Mouse (Mus musculus) layer of hippocampus, postnatal 36 days (tissue): ENCODE data around the gene Zswim4. TPM values are rescaled to one million over a fixed set of nuclear protein-coding genes. Genes with fewer than 3 reads are reported as not detected.
A peak's percentile ranks its signal among the peaks of the same experiment; 100 is the strongest.
"Not testable (repeated sequence)": the region's sequence is repeated elsewhere in the genome, so short reads cannot be mapped to it uniquely, and the experiment has no call there.

ENCODE experiments used
- DNase-seq, 2 experiments: peaks; one replicate each; pipeline ENCODE4 v3.0.0; 2022
- total RNA-seq, 2 experiments: library from RNA; stranded (reverse); gene quantifications; 2 replicates each; pipeline ENCODE4 v1.2.3; 2021

Zswim4 gene
- 10 to 100 TPM; 16.8 to 18.1 TPM for total RNA-seq

- DNase-seq: peak; percentile 98
Observed at GRCm38 (mm10) chr8:84236998-84237473, at the start of gene Zswim4. Gene Zswim4 (minus strand): TSS chr8:84237055.

DNA sequence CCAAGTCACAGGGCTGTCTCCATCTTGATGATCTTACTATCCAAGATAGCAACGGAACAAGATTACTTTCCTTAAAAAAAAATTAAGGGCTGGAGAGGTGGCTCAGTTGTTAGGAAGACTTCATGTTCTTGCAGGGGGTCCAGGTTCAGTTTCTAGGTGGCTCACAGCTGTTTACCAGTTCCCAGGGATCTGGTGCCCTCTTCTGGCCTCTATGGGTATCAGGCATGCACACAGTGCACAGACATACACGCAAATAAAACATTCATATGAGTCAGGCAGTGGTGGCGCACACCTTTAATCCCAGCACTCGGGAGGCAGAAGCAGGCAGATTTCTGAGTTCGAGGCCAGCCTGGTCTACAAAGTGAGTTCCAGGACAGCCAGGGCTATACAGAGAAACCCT, 48.8 kb upstream of the Zswim4 start:
- not testable (repeated sequence) for DNase-seq

GRCm38 (mm10) chr8:84284608-84285063, 47.8 kb upstream of the Zswim4 start:
- DNase-seq: peak in 1 of 2 experiments; percentile 21

DNA sequence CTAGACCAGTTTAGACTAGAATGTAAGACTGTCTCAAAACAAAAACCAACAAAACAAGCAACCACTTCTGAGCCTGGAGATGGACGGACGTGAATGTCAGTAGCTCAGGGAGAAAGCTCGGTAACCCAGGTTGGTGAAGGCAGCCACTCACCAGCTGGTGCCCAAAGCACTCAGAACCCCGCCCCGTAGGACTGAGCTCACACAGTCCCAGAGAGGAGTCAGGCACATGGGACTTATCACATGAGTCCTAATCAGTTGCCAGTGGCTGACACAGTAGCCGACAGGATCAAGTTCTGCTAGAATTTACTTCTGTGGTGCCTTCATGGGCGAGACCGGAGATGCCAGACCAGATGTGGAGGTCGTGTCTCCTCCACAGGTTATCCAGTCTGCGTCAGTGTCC, 43.9 kb upstream of the Zswim4 start:
- no peak for DNase-seq

DNA sequence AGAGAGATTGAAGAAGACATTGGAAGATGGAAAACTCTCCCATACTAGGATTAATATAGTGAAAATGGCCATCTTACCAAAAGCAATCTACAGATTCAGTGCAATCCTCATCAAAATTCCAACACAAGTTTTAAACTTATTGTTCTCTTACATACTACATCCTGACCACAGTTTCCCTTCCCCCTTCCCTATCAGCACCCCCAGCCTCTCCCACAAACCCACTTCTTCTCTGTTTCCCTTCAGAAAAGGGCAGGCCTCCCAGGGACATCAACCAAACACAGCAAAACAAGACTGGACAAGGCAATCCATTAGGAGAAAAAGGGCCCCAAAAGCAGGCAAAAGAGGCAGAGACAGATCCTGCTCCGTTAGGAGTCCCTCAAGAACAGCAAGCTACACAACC, 39.6 kb upstream of the Zswim4 start:
- no peak for DNase-seq

DNA sequence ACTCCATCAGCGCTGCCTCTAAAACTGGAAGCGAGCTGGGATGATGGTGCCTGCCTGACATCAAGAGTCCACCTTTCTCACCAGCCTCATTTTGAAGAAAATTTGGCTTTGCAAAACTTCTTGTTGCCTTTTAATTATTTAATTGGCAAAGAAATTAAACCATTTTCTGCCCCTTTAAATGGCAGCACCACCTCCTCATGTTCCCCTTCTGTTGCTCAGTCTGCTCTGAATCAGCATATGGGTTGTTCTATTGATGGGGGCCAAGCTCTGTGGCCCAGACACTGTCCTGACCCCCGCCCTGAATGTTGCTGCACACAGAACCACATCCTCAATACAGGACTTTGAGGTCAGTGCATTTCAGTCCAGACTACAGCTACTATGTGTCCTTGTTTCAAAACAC, 37.1 kb upstream of the Zswim4 start:
- DNase-seq: peak in 1 of 2 experiments; percentile 37

DNA sequence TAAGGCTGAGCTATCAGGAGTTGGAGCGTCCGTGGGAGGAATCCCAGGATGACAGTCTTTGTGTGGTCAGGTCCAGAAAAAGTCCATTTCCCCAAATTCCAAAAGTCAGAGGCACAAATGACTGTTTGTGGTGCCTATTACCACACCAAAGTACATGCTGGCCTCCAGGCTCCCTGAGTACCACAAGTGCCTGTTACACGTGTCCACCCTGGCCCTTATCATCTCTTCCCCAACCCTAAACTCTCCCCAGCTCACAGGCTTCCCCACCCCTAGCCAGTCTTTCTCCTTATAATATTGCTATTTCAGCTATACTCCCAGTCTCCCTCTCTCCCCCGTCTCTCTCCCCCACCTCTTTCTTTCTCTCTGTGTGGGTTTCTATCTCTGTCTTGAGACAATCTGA, 35.4 kb upstream of the Zswim4 start:
- no peak for DNase-seq

DNA sequence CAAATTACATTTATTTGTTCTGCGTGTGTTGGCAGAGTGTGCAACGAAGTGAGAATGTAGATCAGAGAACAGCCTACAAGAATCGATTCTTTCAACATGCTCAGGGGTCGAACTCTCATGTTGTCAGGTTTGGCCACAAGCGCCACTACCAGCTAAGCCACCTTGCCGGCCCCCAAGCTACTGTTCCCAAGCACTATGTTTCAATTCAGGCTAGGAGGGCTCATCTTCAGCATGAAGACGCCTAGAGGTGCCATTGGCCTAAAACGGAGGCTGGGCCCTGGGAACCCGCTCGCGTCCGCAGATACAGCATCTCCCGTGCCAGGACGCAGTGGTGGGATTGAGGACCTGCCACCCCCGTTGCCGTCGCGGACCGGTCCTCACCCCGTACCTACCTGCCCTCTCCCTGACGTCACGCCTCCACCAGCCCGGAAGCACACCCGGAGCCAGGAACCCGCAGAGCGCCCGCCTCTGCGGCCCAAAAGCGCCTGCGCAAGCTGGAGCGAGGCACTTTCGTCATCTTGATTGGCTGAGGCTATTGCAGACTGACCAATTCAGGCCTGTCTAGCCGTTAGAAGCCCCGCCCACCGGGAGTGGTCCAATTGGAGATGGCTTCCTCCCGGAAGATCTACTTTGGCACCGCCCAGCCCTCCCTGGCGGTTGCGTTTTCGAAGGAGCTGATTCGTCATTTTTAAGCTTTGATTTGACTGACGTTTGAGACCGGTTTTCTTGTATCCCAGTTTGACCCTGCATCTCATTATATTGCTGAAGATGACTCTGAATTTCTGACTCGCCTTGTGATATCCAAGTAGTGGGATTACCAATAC, 33.3 kb upstream of the Zswim4 start, which contains the start of gene Ccdc130:
Ccdc130 (minus strand) TSS at position 431 of the 824 bp plus-strand sequence.
- peak; percentile 99 to 100 for DNase-seq

DNA sequence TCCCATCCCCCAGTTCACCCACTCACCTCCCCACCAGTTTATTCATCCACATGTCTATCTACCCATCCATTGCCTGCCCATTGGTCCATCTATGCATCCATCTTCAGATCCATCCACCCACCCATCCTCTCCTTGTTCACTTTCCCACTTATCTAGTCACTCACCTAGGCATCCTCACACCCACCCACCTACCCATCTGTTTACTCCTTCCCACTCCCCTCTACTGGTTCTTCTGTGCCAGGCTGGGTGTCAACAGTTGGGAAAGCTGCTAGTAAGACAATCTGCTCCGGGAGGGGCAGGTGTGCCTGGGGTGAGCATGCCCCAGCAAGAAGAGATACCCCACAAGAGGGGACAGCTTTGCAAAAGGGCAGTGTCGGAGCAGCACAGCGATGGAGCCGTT, 24.2 kb upstream of the Zswim4 start:
- DNase-seq: no peak

DNA sequence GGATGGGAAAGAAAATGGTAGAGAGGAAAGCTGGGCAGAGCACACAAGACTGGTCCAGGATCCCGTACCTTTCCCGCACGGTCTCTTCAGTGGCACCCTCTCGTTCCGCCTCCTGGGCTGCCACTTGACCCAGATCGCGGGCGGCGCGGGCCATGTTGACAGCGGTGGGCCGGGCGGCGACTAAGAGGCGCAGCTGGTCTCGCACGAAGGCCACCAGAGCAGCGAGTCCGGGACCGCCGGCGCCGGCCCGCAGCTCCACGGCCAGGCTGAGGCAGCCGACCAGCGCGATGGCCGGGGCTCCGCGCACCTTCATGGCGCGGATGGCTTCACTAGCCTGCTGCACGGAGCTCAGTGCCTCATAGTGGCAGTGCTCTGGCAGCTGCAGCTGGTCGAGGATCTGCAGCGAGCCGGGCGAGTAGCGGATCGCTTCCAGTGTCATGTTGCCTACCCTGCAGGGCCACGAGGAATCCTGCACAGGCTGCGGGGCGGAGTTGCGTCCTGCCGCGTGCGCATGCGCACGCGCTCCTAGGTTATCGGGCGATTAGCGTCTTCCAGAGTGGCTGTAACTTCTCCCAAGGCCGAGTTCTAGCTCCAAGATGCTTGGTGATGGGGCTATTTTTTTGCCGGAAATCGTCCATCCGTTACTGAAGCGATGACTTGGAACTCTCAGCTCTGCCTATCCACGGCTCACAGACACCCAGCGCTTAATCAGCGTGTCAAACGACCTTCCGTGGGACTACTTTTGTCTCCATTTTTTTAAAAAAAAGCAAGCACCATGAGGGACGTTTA, 20.2 kb upstream of the Zswim4 start, which contains the start of gene Mri1:
Mri1 (minus strand) TSS at position 505 of the 789 bp plus-strand sequence.
- DNase-seq: peak; percentile 75 to 83

- DNase-seq: no peak
Observed at GRCm38 (mm10) chr8:84256458-84256821, 19.6 kb upstream of the Zswim4 start.

DNA sequence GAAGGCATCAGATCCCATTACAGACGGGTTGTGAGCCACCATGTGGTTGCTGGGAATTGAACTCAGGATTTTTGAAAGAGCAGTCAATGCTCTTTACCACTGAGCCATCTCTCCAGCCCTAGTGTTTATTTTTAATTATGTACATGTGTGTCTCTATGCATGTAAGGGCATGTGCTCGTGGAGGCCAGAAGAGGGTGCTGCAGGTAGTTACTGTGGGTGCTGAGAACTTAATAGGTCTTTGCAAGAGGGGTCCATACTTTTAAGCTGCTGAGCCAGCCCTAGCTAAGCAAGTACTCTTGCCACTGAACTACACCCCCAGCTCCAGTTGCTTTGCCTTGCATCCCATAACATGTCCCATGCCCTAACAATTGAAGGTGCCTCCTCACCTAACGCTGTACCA, 19.0 kb upstream of the Zswim4 start:
- no peak for DNase-seq

DNA sequence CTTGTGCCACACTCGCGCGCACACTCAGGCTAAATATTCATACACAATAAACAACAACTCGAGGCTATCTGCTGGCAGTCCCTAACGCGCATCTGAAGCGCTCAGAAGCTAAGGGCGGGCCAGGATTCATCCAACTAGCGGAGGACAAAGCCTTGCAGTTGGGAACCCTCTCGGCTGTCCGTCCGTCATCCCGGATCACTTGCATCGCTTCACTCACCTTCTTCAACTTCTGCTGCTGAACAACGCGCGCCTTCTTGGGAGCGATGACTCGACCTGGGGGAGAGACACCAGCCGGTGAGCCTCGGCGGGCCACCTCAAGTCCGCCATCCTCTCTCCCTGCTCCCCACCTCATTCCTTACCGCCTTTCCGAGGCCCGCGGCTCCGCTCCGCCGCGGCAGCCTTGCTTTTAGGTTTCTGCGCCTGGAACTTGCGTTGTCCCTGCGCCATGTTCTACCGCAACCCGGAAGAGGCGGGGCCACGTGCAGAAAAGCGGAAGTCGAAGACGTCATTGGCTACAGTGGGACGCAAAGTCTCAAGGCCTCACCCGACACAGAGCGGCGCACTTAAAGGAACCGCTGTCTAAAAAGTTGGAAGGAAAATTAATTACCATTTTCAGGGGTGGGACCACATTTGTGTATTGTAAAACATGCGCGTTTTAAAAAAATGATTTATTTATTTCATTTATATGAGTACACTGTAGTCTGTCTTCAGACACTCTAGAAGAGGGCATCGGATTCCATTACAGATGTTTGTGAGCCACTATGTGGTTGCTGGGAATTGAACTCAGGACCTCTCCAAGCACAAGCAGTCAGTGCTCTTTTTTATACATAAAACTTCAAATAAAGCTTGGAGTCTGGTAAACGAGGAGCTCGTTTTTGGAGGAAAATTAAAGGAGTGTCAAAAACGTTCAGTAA, 12.7 kb upstream of the Zswim4 start, which contains the start of gene D8Ertd738e:
D8Ertd738e (minus strand) TSS at position 463 of the 914 bp plus-strand sequence.
- peak; percentile 84 for DNase-seq

GRCm38 (mm10) chr8:84241821-84242220, 5.0 kb upstream of the Zswim4 start:
- no peak for DNase-seq

DNA sequence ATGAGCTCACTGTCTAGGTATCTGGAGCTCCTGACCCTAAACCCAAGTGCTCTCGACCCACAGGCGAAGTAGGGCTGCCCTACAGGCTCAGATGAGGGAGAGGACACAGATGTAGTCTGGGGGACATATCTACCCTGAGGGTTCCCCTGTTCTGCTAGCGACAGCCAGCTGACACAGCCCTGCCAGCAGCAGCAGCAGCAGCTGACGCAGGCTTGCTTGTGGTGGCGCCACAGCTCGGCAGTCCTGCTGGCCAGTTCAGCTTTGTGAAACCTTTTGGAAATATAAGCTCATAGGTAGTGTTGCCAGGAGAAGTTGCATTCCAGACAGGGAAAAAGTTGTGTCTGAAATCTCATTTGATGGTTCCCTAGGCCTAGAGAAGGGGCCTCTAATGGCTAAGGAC, 4.3 kb upstream of the Zswim4 start:
- no peak for DNase-seq

- no peak for DNase-seq
Observed at GRCm38 (mm10) chr8:84237542-84238229, 831 bp upstream of the Zswim4 start.

- DNase-seq: no peak
Observed at GRCm38 (mm10) chr8:84236410-84236997, 351 bp downstream of the Zswim4 start.

GRCm38 (mm10) chr8:84235746-84236409, 977 bp downstream of the Zswim4 start:
- no peak for DNase-seq

- DNase-seq: no peak
Observed at GRCm38 (mm10) chr8:84233055-84233454, 3.8 kb downstream of the Zswim4 start.

GRCm38 (mm10) chr8:84230735-84231134, 6.1 kb downstream of the Zswim4 start:
- DNase-seq: no peak
